Mouse (Mus musculus) thymus, adult 2 months (tissue): Measurements from ENCODE around the gene Zkscan3.

Source experiments
- CTCF ChIP-seq: fragments of 200-500 bp; IDR thresholded peaks from 2 replicates; pipeline ENCODE4 v1.5.1; 2012; ENCODE audit warnings: mild to moderate bottlenecking, control low read depth, low read length, moderate library complexity, borderline replicate concordance; ENCODE audit not compliant: control insufficient read depth, poor library complexity, insufficient read depth; ENCODE audit errors: extremely low read depth
- POLR2A ChIP-seq: fragments of 200-500 bp; IDR thresholded peaks from 2 replicates; pipeline ENCODE4 v1.6.1; 2012; ENCODE audit warnings: mild to moderate bottlenecking, low read length, control low read depth, moderate library complexity; ENCODE audit not compliant: control insufficient read depth, poor library complexity, insufficient read depth; ENCODE audit errors: extremely low read depth

DNA sequence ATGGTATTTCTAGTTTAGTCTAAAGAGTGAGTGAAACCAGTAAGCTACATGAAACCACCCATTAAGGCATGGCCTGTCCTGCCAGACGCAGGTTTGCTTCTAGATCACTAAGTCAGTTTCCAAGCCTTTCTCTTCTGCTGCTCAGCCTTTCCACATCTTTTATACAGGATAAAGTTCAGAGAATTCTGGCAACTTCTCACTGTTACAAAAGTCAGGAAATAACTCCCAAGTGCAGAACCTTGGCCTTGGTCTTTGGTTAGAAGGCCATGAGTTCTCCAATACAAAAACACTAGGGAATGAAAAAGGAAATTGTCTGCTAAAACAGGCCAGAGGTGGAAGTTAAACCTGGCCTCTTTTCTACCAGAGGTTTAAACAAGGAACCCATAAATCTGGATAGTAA lies 7.3 kb downstream of the Zkscan3 start:
- TF ChIP-seq CTCF, result no peak
- no peak for TF ChIP-seq POLR2A
